Mouse (Mus musculus) liver, adult 2 months (tissue): ENCODE results near the gene Rere. TPM values are rescaled to one million over a fixed set of nuclear protein-coding genes. Genes with fewer than 3 reads are reported as not detected.
"Not testable (repeated sequence)": the region's sequence is repeated elsewhere in the genome, so short reads cannot be mapped to it uniquely, and the experiment has no call there.

ENCODE experiments used
- DNase-seq: peaks from one replicate; pipeline ENCODE4 v3.0.0-alpha.2; 2011; ENCODE audit warnings: low read depth, low spot score; ENCODE audit errors: extremely low read depth
- H3K27ac ChIP-seq: fragments of 200-500 bp; replicated peaks from 2 replicates; pipeline ENCODE4 v1.5.1; 2012; ENCODE audit warnings: low read depth, mild to moderate bottlenecking, control low read depth, inconsistent platforms, low read length; ENCODE audit not compliant: insufficient read depth
- H3K27me3 ChIP-seq: fragments of 200-500 bp; 2 replicates; pipeline ENCODE4 v1.6.1; 2012; ENCODE audit warnings: mild to moderate bottlenecking, moderate library complexity, low read length, inconsistent platforms; ENCODE audit not compliant: control insufficient read depth, insufficient read depth
- H3K36me3 ChIP-seq: fragments of 200-500 bp; 2 replicates; pipeline ENCODE4 v1.6.1; 2012; ENCODE audit warnings: low read length, inconsistent platforms; ENCODE audit not compliant: control insufficient read depth, insufficient read depth
- H3K4me1 ChIP-seq: fragments of 200-500 bp; 2 replicates; pipeline ENCODE4 v1.6.1; 2011; ENCODE audit warnings: low read length; ENCODE audit not compliant: control insufficient read depth, insufficient read depth
- H3K4me3 ChIP-seq: fragments of 200-500 bp; 2 replicates; pipeline ENCODE4 v1.5.1; 2011; ENCODE audit warnings: low read depth, mild to moderate bottlenecking, control low read depth, low read length, moderate library complexity; ENCODE audit not compliant: insufficient read depth
- H3K79me2 ChIP-seq: fragments of 200-500 bp; 2 replicates; pipeline ENCODE4 v1.6.1; 2012; ENCODE audit warnings: inconsistent platforms, mild to moderate bottlenecking, low read length, moderate library complexity; ENCODE audit not compliant: control insufficient read depth, insufficient read depth
- H3K9ac ChIP-seq: fragments of 200-500 bp; 2 replicates; pipeline ENCODE4 v1.6.1; 2012; ENCODE audit warnings: low read depth, mild to moderate bottlenecking, control low read depth, inconsistent platforms, low read length
- CTCF ChIP-seq: fragments of 200-500 bp; IDR thresholded peaks from 2 replicates; pipeline ENCODE4 v1.5.1; 2011; ENCODE audit warnings: low read depth, low read length, control low read depth
- POLR2A ChIP-seq: fragments of 200-500 bp; IDR thresholded peaks from 2 replicates; pipeline ENCODE4 v1.6.1; 2011; ENCODE audit warnings: low read length, control low read depth; ENCODE audit not compliant: insufficient read depth; ENCODE audit errors: extremely low read depth
- WGBS: fragments of 180-500 bp; shearing (Covaris S2); methylation state at CpG from one replicate; pipeline ENCODE4 v1.1.7; 2018; 5-methylcytosine and 5-hydroxymethylcytosine counted together
- polyA plus RNA-seq: library from polyadenylated mRNA; depleted of rRNA; stranded (reverse); fragments of >200 nt; gene quantifications from 2 replicates; pipeline ENCODE4 v1.2.3, GENCODE M21; 2012
- total RNA-seq: library from RNA; depleted of rRNA; stranded (reverse); fragments of >200 nt; gene quantifications from 2 replicates; pipeline ENCODE4 v1.2.3, GENCODE M21; 2014

Rere gene
- total and polyA plus RNA-seq, 2 experiments = 8.8 to 10.0 TPM

DNA sequence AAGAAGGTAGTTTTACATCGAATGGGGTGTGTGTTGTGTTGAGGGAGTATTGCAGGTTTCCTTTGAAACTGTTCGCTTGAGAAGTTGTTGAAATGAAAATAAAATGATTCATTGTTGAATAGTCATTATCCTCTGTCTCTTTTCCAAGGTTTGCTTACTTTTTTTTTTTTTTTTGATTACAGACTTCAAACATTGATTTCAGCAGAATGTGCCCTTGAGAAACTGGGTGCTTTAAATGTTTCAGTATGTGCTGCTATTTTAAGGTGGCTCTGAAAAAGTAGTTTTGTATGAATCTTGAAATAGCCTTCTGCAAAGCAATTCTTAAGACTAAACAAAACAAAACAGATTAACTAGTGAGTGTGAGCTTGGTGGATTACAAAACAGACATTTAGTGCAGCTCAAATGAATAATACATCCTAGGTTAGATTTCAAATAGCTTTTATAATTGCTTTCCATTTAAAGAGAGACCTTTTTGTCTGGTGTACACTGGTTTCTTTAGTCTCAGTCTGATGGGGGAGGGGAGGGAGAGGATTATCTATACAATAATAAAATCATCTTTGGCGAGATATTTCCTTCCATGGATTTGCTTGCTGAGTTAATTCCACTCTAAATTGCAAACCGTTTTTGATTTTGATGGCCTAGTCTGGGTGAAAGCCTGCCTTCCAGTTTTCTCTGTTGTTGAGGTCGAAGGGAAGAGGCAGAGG, 1.3 kb downstream of the Rere start:
- Histone ChIP-seq H3K4me3 (no peak overlapping the region), H3K79me2 (peaks cover 20% of the 10 kb centered on the region; the same call in 1 of the 2 replicates), H3K9ac (peak overlapping the region; percentile 55), H3K27ac (peak overlapping the region; percentile 97), H3K36me3 (no peaks in the 10 kb centered on the region), H3K27me3 (no peaks in the 10 kb centered on the region), H3K4me1 (peaks cover 12% of the 10 kb centered on the region)
- TF ChIP-seq POLR2A (no peak), CTCF (no peak)
- 7% methylated on average over 5 of the region's 5 CpGs for WGBS
- DNase-seq = peak; percentile 64

DNA sequence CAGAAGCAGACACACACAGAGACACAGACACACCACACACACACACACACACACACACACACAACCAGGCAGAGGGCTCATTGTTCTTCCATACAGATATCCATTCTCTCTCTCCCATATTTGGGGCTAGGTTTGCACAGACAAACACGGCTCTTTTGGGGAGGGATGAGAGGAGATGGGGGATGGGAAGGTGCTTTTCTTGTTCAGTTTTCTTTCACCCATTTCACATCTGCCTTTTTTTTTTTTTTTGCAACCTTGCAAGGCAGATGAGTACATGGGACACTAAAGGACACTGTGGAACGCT, 1.8 kb downstream of the Rere start:
- H3K4me1 ChIP-seq = peaks cover 13% of the 10 kb centered on the region
- peaks cover 21% of the 10 kb centered on the region; the same call in 1 of the 2 replicates for H3K79me2 ChIP-seq
- no peak overlapping the region for H3K4me3 ChIP-seq
- H3K9ac ChIP-seq = peak overlapping the region; percentile 55
- no peaks in the 10 kb centered on the region for H3K36me3 ChIP-seq
- peak overlapping the region; percentile 37; the same call in 1 of the 2 replicates for H3K27ac ChIP-seq
- DNase-seq = no peak
- 38% methylated on average over 2 of the region's 2 CpGs for WGBS
- no peaks in the 10 kb centered on the region for H3K27me3 ChIP-seq
- no peak for TF ChIP-seq POLR2A
- no peak for TF ChIP-seq CTCF

DNA sequence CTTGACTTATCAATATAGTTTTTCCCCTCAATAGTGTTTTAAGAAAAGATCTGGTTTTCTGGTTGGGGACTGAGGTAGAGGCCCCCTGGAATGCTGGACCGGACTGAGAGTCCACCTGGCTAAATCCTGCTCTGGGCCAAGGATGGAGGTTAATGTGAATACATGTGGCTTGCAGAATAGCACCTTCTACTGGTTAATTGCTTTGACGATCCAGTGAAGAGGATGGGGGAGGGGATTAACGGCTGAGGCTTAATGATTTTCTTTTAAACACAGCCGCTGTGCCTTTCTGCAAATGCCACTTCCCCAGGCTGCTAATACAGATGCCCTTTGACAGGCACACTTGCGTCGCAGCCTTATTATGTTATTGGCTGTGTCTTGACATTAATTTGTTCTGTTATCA, 2.5 kb downstream of the Rere start:
- Histone ChIP-seq H3K4me1 (peaks cover 15% of the 10 kb centered on the region), H3K27me3 (no peaks in the 10 kb centered on the region), H3K79me2 (peaks cover 26% of the 10 kb centered on the region; the same call in 1 of the 2 replicates), H3K4me3 (no peak overlapping the region), H3K27ac (no peak overlapping the region; the same call in 1 of the 2 replicates), H3K9ac (no peak overlapping the region), H3K36me3 (no peaks in the 10 kb centered on the region)
- WGBS = 8% methylated on average over 6 of the region's 6 CpGs
- peak; percentile 70 for DNase-seq
- no peak for TF ChIP-seq POLR2A
- TF ChIP-seq CTCF = no peak

DNA sequence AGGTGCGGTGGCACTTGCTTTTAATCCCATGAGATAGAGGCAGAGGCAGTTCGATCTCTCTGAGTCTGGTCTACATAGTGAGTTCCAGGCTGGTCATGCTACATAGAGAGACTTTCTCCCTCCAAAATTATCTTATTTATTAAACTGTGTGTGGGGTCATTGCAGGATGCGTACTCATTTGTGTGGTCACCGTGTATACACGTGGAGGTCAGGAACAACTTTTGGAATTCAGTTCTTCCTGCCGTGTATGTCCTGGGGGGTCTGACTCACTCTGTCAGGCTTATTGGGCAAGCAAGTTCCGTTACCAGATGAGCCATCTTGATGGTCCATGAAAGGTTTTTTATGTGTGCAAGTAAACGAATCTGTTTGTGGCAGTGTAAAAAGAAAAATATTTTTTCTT, 5.5 kb downstream of the Rere start:
- no peaks in the 10 kb centered on the region for H3K27me3 ChIP-seq
- no peak overlapping the region for H3K4me3 ChIP-seq
- TF ChIP-seq POLR2A = no peak
- no peak for TF ChIP-seq CTCF
- H3K27ac ChIP-seq = no peak overlapping the region
- H3K9ac ChIP-seq = no peak overlapping the region
- DNase-seq = no peak
- 85% methylated on average over 8 of the region's 8 CpGs for WGBS
- H3K36me3 ChIP-seq = no peaks in the 10 kb centered on the region
- H3K4me1 ChIP-seq = peaks cover 14% of the 10 kb centered on the region
- peaks cover 38% of the 10 kb centered on the region for H3K79me2 ChIP-seq

DNA sequence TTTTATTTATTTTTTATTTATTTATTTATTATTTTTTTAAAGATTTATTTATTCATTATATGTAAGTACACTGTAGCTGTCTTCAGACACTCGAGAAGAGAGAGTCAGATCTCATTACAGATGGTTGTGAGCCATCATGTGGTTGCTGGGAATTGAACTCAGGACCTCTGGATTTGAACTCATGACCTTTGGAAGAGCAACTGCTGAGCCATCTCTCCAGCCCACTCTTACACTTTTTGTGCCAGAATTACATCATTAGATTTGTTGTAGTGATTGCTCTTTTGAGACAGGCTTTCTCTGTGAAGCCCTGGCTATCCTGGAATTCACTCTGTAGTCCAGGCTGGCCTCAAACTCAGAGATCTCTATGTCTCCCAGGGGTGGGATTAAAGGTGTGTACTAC, 6.0 kb downstream of the Rere start:
- H3K27me3 ChIP-seq = not testable (repeated sequence)
- DNase-seq = peak; percentile 46

DNA sequence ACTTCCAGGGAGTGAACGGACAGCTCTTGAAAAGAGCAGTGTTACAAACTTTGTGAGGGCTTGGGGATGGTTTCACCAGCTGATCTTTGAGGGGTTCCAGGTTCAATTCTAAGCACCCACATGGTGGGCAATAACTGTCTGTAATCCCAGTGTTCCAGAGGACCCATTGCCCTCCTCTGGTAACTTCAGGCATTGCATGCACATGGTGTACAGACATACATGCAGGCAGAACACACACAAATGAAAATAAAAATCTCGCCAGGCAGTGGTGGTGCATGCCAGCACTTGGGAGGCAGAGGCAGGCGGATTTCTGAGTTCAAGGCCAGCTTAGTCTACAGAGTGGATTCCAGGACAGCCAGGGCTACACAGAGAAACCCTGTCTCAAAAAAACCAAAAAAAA, 10.5 kb downstream of the Rere start:
- 92% methylated on average over 3 of the region's 3 CpGs for WGBS
- H3K27me3 ChIP-seq = no peaks in the 10 kb centered on the region
- peak; percentile 18; the same call in 1 of the 2 replicates for TF ChIP-seq CTCF
- TF ChIP-seq POLR2A = no peak
- peaks cover 41% of the 10 kb centered on the region for H3K79me2 ChIP-seq
- H3K4me1 ChIP-seq = peaks cover 3% of the 10 kb centered on the region; the same call in 1 of the 2 replicates
- H3K4me3 ChIP-seq = no peak overlapping the region
- no peak for DNase-seq
- H3K27ac ChIP-seq = no peak overlapping the region
- no peak overlapping the region for H3K9ac ChIP-seq
- H3K36me3 ChIP-seq = no peaks in the 10 kb centered on the region

More for the DNA sequence above, 6.0 kb downstream of the Rere start:
- not testable (repeated sequence) for H3K4me3 ChIP-seq, H3K27ac ChIP-seq, H3K9ac ChIP-seq, H3K36me3 ChIP-seq
- WGBS = 53% methylated on average over 1 of the region's 1 CpGs
- Histone ChIP-seq H3K79me2 (peaks cover 42% of the 10 kb centered on the region), H3K4me1 (peaks cover 14% of the 10 kb centered on the region)
